Mouse (Mus musculus): ENCODE data around the gene Fras1. TPM values are rescaled to one million over a fixed set of nuclear protein-coding genes. Genes with fewer than 3 reads are reported as not detected.

The Fras1 gene
- polyA plus RNA-seq, 1 experiment from 2014 or later, result 34.5 TPM

DNA sequence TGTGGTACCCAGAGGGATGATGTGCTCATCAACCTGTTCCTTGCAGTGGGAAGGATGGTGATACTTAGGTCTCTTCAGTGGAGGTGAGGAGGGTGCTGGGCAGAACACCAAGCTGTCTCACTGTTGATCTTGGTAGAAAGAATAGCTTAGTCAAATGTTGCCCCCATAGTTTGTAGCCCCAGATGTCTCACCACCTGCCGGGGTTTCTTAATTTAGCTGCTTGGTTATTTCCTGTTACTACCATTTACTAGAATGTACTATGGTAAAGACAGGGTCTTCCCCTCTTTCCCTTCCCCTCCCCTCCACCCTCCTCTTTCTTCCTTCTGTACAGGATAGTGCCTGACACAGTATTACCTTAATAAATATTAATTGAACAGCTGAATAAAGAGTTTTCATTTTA, 118.7 kb downstream of the Fras1 start:
- WGBS, result 65% methylated on average over 1 of the region's 1 CpGs

DNA sequence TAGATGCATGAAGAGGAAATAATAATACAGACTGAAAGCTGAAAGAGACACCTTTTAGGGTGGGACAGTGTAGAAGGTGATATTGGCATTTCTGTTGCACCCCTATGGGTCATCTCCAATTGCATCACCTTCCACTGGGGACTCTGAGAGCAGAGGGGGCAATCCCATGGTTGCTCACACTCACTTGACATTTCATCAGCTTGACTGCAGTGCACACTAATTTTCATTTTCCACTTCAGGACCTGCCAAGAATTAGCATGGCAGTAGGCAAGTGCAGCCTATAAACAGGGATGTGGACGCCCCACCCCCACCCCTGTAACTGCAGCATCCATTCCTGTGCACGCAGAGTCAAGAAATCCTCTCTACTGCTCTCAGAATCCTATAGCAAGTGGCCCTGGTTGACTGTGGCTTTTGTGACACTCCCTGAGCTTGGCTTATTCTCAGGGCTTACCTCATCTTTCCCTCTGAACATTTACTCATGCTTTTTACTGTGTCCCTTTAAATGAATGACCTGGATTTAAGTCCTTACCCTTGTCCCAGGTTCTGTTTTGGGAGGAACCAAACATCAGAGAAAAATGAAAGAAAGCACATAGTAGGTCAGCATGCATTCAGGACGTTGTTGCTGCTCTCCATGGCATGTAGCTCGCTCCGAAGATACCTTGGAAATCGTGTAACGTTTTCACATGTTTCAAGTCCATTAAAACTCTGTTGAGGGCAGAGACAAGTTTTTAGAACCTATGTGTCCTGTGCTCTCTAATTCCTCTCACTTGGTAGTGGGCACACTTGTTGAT, 120.9 kb downstream of the Fras1 start:
- Histone ChIP-seq H3K9me3 (ENCODE audit: control insufficient read depth, low read length) (no peaks in the 10 kb centered on the region), H3K4me2 (ENCODE audit: low read length) (no peak overlapping the region), H3K27me3 (ENCODE audit: control insufficient read depth, insufficient read depth, low read length) (no peaks in the 10 kb centered on the region), H3K36me3 (ENCODE audit: control insufficient read depth, insufficient read depth, low read length) (no peaks in the 10 kb centered on the region), H3K4me3 (ENCODE audit: control insufficient read depth in 1 of 2, insufficient read depth in 1 of 2, low read depth in 1 of 2, low read length in 2 of 2) (no peak overlapping the region), H3K27ac (replicated peaks in 1 of 2; ENCODE audit: control insufficient read depth in 1 of 2, insufficient read depth in 1 of 2, low read depth in 2 of 2, low read length in 2 of 2) (no peak overlapping the region), H3K4me1 (ENCODE audit: control insufficient read depth in 2 of 2, insufficient read depth in 2 of 2, low read length in 2 of 2) (no peaks in the 10 kb centered on the region), H3K9ac (ENCODE audit: low read length) (no peak overlapping the region)
- no peak for ATAC-seq (ENCODE audit: insufficient number of reproducible peaks, insufficient read depth, low FRiP score, low read depth)
- WGBS, result 89% methylated on average over 7 of the region's 7 CpGs

More for the DNA sequence above, 118.7 kb downstream of the Fras1 start:
- no peak overlapping the region for H3K4me3 ChIP-seq (ENCODE audit: control insufficient read depth in 1 of 2, insufficient read depth in 1 of 2, low read depth in 1 of 2, low read length in 2 of 2)
- no peaks in the 10 kb centered on the region for H3K4me1 ChIP-seq (ENCODE audit: control insufficient read depth in 2 of 2, insufficient read depth in 2 of 2, low read length in 2 of 2)
- H3K36me3 ChIP-seq (ENCODE audit: control insufficient read depth, insufficient read depth, low read length), result no peaks in the 10 kb centered on the region
- H3K9me3 ChIP-seq (ENCODE audit: control insufficient read depth, low read length), result no peaks in the 10 kb centered on the region
- no peak for ATAC-seq (ENCODE audit: insufficient number of reproducible peaks, insufficient read depth, low FRiP score, low read depth)
- H3K27me3 ChIP-seq (ENCODE audit: control insufficient read depth, insufficient read depth, low read length), result no peaks in the 10 kb centered on the region
- no peak overlapping the region for H3K4me2 ChIP-seq (ENCODE audit: low read length)
- no peak overlapping the region for H3K27ac ChIP-seq (replicated peaks in 1 of 2; ENCODE audit: control insufficient read depth in 1 of 2, insufficient read depth in 1 of 2, low read depth in 2 of 2, low read length in 2 of 2)
- no peak overlapping the region for H3K9ac ChIP-seq (ENCODE audit: low read length)

DNA sequence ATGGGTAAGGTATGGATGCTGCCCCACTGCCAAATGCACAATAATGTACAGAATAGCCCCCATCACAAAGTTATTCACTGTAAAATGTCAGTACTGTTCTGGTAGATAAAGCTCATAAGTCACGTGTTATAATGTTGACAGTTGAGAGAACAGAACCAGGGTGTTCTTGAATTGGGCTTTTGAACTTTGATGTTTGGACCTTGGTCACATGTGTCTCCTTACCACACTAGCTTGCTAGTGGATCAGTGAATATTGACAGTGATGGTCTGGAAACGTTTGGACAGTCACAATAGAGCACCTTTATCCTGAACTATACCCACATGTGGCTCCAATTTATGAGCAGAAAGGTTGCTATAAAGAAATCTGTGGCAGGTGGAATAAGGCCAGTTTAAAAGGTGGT, 124.3 kb downstream of the Fras1 start:
- WGBS, result 68% methylated on average over 2 of the region's 2 CpGs
- no peaks in the 10 kb centered on the region for H3K36me3 ChIP-seq (ENCODE audit: control insufficient read depth, insufficient read depth, low read length)
- H3K9me3 ChIP-seq (ENCODE audit: control insufficient read depth, low read length), result no peaks in the 10 kb centered on the region
- no peak overlapping the region for H3K4me3 ChIP-seq (ENCODE audit: control insufficient read depth in 1 of 2, insufficient read depth in 1 of 2, low read depth in 1 of 2, low read length in 2 of 2)
- H3K27me3 ChIP-seq (ENCODE audit: control insufficient read depth, insufficient read depth, low read length), result no peaks in the 10 kb centered on the region
- H3K4me2 ChIP-seq (ENCODE audit: low read length), result no peak overlapping the region
- H3K27ac ChIP-seq (replicated peaks in 1 of 2; ENCODE audit: control insufficient read depth in 1 of 2, insufficient read depth in 1 of 2, low read depth in 2 of 2, low read length in 2 of 2), result no peak overlapping the region
- H3K4me1 ChIP-seq (ENCODE audit: control insufficient read depth in 2 of 2, insufficient read depth in 2 of 2, low read length in 2 of 2), result peaks cover 4 to 7% of the 10 kb centered on the region in 2 experiments
- no peak overlapping the region for H3K9ac ChIP-seq (ENCODE audit: low read length)
- no peak for ATAC-seq (ENCODE audit: insufficient number of reproducible peaks, insufficient read depth, low FRiP score, low read depth)

DNA sequence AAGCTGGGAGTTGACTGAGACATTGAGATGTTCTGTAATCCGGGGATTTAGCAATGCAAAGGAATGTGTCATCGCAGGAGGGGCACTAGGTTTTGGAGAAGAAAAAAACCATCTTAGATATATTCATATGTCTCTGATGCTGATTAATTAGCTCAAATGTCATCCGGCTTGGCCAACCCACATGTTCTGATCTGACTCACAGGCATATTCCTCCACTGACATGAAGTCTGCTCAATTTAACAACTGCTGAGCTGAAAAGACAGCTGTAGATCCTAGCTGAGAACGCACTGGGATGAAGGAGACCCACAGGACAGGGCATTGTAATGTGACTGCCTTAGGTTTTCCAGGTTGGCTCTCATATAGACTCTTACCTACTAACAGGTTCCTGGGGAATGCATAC, 128.0 kb downstream of the Fras1 start:
- H3K4me1 ChIP-seq (ENCODE audit: control insufficient read depth in 2 of 2, insufficient read depth in 2 of 2, low read length in 2 of 2), result peaks cover 4 to 7% of the 10 kb centered on the region in 2 experiments
- no peaks in the 10 kb centered on the region for H3K36me3 ChIP-seq (ENCODE audit: control insufficient read depth, insufficient read depth, low read length)
- no peak for ATAC-seq (ENCODE audit: insufficient number of reproducible peaks, insufficient read depth, low FRiP score, low read depth)
- no peak overlapping the region for H3K4me3 ChIP-seq (ENCODE audit: control insufficient read depth in 1 of 2, insufficient read depth in 1 of 2, low read depth in 1 of 2, low read length in 2 of 2)
- no peak overlapping the region for H3K27ac ChIP-seq (replicated peaks in 1 of 2; ENCODE audit: control insufficient read depth in 1 of 2, insufficient read depth in 1 of 2, low read depth in 2 of 2, low read length in 2 of 2)
- 71% methylated on average over 4 of the region's 4 CpGs for WGBS
- no peaks in the 10 kb centered on the region for H3K9me3 ChIP-seq (ENCODE audit: control insufficient read depth, low read length)
- no peak overlapping the region for H3K4me2 ChIP-seq (ENCODE audit: low read length)
- H3K9ac ChIP-seq (ENCODE audit: low read length), result no peak overlapping the region
- H3K27me3 ChIP-seq (ENCODE audit: control insufficient read depth, insufficient read depth, low read length), result no peaks in the 10 kb centered on the region

- no peak for ATAC-seq (ENCODE audit: insufficient number of reproducible peaks, insufficient read depth, low FRiP score, low read depth)
These were observed 128.6 kb downstream of the Fras1 start for GRCm38 (mm10) chr5:96502400-96502799.

DNA sequence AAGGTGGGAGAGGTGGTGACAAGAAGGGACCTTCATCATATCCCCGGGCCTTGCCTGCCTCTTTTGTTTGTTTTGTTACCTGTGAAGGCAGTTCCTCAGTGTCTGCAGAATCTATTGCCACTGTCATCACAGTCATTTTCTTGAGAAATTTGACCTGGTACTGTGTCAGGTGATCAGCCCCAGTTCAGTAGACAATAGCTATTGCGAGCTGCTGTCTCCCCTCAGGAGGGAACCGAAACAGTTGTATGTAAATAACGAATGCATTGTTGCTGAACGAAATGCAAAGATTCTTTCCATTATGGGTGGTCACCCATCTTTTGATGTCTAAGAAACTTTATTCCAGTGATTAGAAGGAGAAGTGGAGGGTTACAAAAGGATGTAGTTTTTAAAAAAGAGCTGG, 137.2 kb downstream of the Fras1 start:
- Histone ChIP-seq H3K36me3 (ENCODE audit: control insufficient read depth, insufficient read depth, low read length) (no peaks in the 10 kb centered on the region), H3K27ac (replicated peaks in 1 of 2; ENCODE audit: control insufficient read depth in 1 of 2, insufficient read depth in 1 of 2, low read depth in 2 of 2, low read length in 2 of 2) (no peak overlapping the region), H3K4me3 (ENCODE audit: control insufficient read depth in 1 of 2, insufficient read depth in 1 of 2, low read depth in 1 of 2, low read length in 2 of 2) (no peak overlapping the region), H3K4me1 (ENCODE audit: control insufficient read depth in 2 of 2, insufficient read depth in 2 of 2, low read length in 2 of 2) (peaks cover 3 to 5% of the 10 kb centered on the region in 2 experiments; a peak in 2 of 4 replicates), H3K27me3 (ENCODE audit: control insufficient read depth, insufficient read depth, low read length) (no peaks in the 10 kb centered on the region), H3K9me3 (ENCODE audit: control insufficient read depth, low read length) (no peaks in the 10 kb centered on the region), H3K4me2 (ENCODE audit: low read length) (no peak overlapping the region), H3K9ac (ENCODE audit: low read length) (no peak overlapping the region)
- no peak for ATAC-seq (ENCODE audit: insufficient number of reproducible peaks, insufficient read depth, low FRiP score, low read depth)
- WGBS, result 85% methylated on average over 5 of the region's 5 CpGs

More at GRCm38 (mm10) chr5:96502400-96502799, 128.6 kb downstream of the Fras1 start:
- H3K9me3 ChIP-seq (ENCODE audit: control insufficient read depth, low read length), result no peaks in the 10 kb centered on the region
- H3K4me2 ChIP-seq (ENCODE audit: low read length), result no peak overlapping the region
- no peaks in the 10 kb centered on the region for H3K27me3 ChIP-seq (ENCODE audit: control insufficient read depth, insufficient read depth, low read length)
- no peak overlapping the region for H3K27ac ChIP-seq (replicated peaks in 1 of 2; ENCODE audit: control insufficient read depth in 1 of 2, insufficient read depth in 1 of 2, low read depth in 2 of 2, low read length in 2 of 2)
- no peaks in the 10 kb centered on the region for H3K36me3 ChIP-seq (ENCODE audit: control insufficient read depth, insufficient read depth, low read length)
- H3K9ac ChIP-seq (ENCODE audit: low read length), result no peak overlapping the region
- no peak overlapping the region for H3K4me3 ChIP-seq (ENCODE audit: control insufficient read depth in 1 of 2, insufficient read depth in 1 of 2, low read depth in 1 of 2, low read length in 2 of 2)
- peaks cover 4 to 7% of the 10 kb centered on the region in 2 experiments for H3K4me1 ChIP-seq (ENCODE audit: control insufficient read depth in 2 of 2, insufficient read depth in 2 of 2, low read length in 2 of 2)
- 84% methylated on average over 1 of the region's 1 CpGs for WGBS

DNA sequence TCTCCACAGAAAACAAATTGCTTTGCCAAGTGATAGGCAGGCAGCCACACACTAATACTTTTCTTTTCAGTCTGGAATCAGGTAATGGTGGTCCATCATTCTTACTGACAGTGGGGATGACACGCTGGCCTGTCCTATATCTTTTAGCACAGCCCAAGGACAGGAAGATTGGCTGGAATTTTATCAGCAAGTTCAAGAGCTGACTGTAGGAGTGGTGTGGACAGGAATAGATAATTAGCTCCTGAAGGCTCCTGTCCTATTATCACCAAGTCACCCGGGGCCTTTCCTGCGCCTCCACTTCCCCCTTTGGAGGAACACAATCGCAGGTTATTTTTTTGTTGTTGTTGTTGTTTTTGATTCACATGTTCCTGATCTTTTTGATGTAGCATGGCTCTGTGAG, 139.6 kb downstream of the Fras1 start:
- Histone ChIP-seq H3K36me3 (ENCODE audit: control insufficient read depth, insufficient read depth, low read length) (no peaks in the 10 kb centered on the region), H3K4me3 (ENCODE audit: control insufficient read depth in 1 of 2, insufficient read depth in 1 of 2, low read depth in 1 of 2, low read length in 2 of 2) (no peak overlapping the region), H3K27me3 (ENCODE audit: control insufficient read depth, insufficient read depth, low read length) (no peaks in the 10 kb centered on the region), H3K4me1 (ENCODE audit: control insufficient read depth in 2 of 2, insufficient read depth in 2 of 2, low read length in 2 of 2) (peaks cover 3 to 5% of the 10 kb centered on the region in 2 experiments; a peak in 2 of 4 replicates), H3K9me3 (ENCODE audit: control insufficient read depth, low read length) (peaks cover 3% of the 10 kb centered on the region; the same call in 1 of the 2 replicates), H3K4me2 (ENCODE audit: low read length) (no peak overlapping the region), H3K27ac (replicated peaks in 1 of 2; ENCODE audit: control insufficient read depth in 1 of 2, insufficient read depth in 1 of 2, low read depth in 2 of 2, low read length in 2 of 2) (peak overlapping the region in 1 of 2 experiments; percentile 19; a peak in 1 of 4 replicates), H3K9ac (ENCODE audit: low read length) (no peak overlapping the region)
- WGBS, result 10% methylated on average over 4 of the region's 4 CpGs
- ATAC-seq (ENCODE audit: insufficient number of reproducible peaks, insufficient read depth, low FRiP score, low read depth), result no peak

Data from heart, embryonic 14.5 days (tissue).